Mouse (Mus musculus) CH12.LX (cell line): ENCODE measurements around the gene Qser1. TPM values are rescaled to one million over a fixed set of nuclear protein-coding genes. Genes with fewer than 3 reads are reported as not detected.

Experiments used
- DNase-seq: peaks from one replicate; pipeline ENCODE4 v3.0.0-alpha.2; 2013; ENCODE audit errors: extremely low read depth
- H3K27ac ChIP-seq: 2 replicates; pipeline ENCODE4 v1.5.1; 2012; ENCODE audit warnings: low read depth, mild to moderate bottlenecking, control low read depth, moderate library complexity; ENCODE audit not compliant: insufficient read depth
- H3K27me3 ChIP-seq: replicated peaks from 2 replicates; pipeline ENCODE3; 2012; ENCODE audit warnings: inconsistent platforms
- H3K36me3 ChIP-seq, 2 experiments: replicated peaks in 1 of 2; 2 replicates each; pipeline versions ENCODE3 to v1.6.1; 2012; ENCODE audit warnings: inconsistent platforms in 1 of 2, low read length in 1 of 2, mild to moderate bottlenecking in 1 of 2, mixed read lengths in 1 of 2, moderate library complexity in 1 of 2; ENCODE audit not compliant: control insufficient read depth in 1 of 2, insufficient read depth in 1 of 2
- H3K4me1 ChIP-seq, 2 experiments: 2 replicates each; pipeline ENCODE4 v1.6.1; 2012; ENCODE audit warnings: inconsistent platforms in 1 of 2, moderate library complexity in 1 of 2; ENCODE audit not compliant: insufficient read depth in 2 of 2, control insufficient read depth in 1 of 2
- H3K4me2 ChIP-seq: 2 replicates; pipeline ENCODE4 v1.6.1; 2012; ENCODE audit warnings: low read depth, mild to moderate bottlenecking, control low read depth; ENCODE audit not compliant: poor library complexity, insufficient read depth, severe bottlenecking
- H3K4me3 ChIP-seq, 3 experiments: fragments of 150-350 bp in 1 of 3; sonication (generic) in 1 of 3; replicated peaks in 1 of 3; 2 replicates each; pipeline versions ENCODE3 to v1.5.1; 2011 to 2012; ENCODE audit warnings: low read depth in 2 of 3, low read length in 2 of 3, mild to moderate bottlenecking in 2 of 3, moderate library complexity in 2 of 3, control low read depth in 1 of 3, improper control_type of control experiment in 1 of 3, inconsistent platforms in 1 of 3, mixed read lengths in 1 of 3; ENCODE audit not compliant: poor library complexity in 1 of 3
- H3K79me2 ChIP-seq: replicated peaks from 2 replicates; pipeline ENCODE4 v1.6.1; 2012; ENCODE audit warnings: mild to moderate bottlenecking, moderate library complexity; ENCODE audit not compliant: control insufficient read depth, poor library complexity, insufficient read depth, severe bottlenecking; ENCODE audit errors: extremely low read depth
- H3K9ac ChIP-seq: 2 replicates; pipeline ENCODE4 v1.6.1; 2012; ENCODE audit warnings: low read depth, mild to moderate bottlenecking, control low read depth, moderate library complexity; ENCODE audit not compliant: insufficient read depth
- H3K9me3 ChIP-seq: replicated peaks from 2 replicates; pipeline ENCODE3; 2012; ENCODE audit warnings: low read length, inconsistent platforms, mixed read lengths
- CTCF ChIP-seq, 2 experiments: IDR thresholded peaks in 1 of 2; conservative IDR thresholded peaks in 1 of 2; 2 replicates each; pipeline ENCODE4 v1.5.1; 2011 to 2012; ENCODE audit warnings: low read depth in 2 of 2, low read length in 2 of 2, improper control_type of control experiment in 1 of 2, inconsistent platforms in 1 of 2, mild to moderate bottlenecking in 1 of 2, moderate library complexity in 1 of 2
- EP300 ChIP-seq: IDR thresholded peaks from 2 replicates; pipeline ENCODE4 v1.6.1; 2011; ENCODE audit warnings: low read length, improper control_type of control experiment
- GABPA ChIP-seq: IDR thresholded peaks from 2 replicates; pipeline ENCODE4 v1.6.1; 2012; ENCODE audit warnings: low read depth, low read length, improper control_type of control experiment, inconsistent platforms; ENCODE audit not compliant: insufficient replicate concordance
- HCFC1 ChIP-seq: IDR thresholded peaks from 2 replicates; pipeline ENCODE4 v1.6.1; 2012; ENCODE audit warnings: low read depth, mild to moderate bottlenecking, inconsistent platforms, low read length, improper control_type of control experiment
- IRF4 ChIP-seq: IDR thresholded peaks from 2 replicates; pipeline ENCODE4 v1.6.1; 2014; ENCODE audit warnings: low read depth, mild to moderate bottlenecking, inconsistent platforms, low read length, improper control_type of control experiment
- JUND ChIP-seq: conservative IDR thresholded peaks from 2 replicates; pipeline ENCODE4 v1.6.1; 2011; ENCODE audit warnings: low read depth, low read length, improper control_type of control experiment
- MEF2A ChIP-seq: IDR thresholded peaks from 2 replicates; pipeline ENCODE4 v1.6.1; 2014; ENCODE audit warnings: low read depth, mild to moderate bottlenecking, inconsistent platforms, low read length, improper control_type of control experiment, borderline replicate concordance
- MXI1 ChIP-seq: IDR thresholded peaks from 2 replicates; pipeline ENCODE4 v1.6.1; 2011; ENCODE audit warnings: mild to moderate bottlenecking, low read depth, low read length, improper control_type of control experiment
- POLR2A ChIP-seq: IDR thresholded peaks from 2 replicates; pipeline ENCODE4 v1.6.1; 2011; ENCODE audit warnings: low read depth, mild to moderate bottlenecking, improper control_type of control experiment, low read length
- RAD21 ChIP-seq: IDR thresholded peaks from 2 replicates; pipeline ENCODE4 v1.6.1; 2011; ENCODE audit warnings: low read depth, mild to moderate bottlenecking, low read length, improper control_type of control experiment, moderate library complexity
- SMC3 ChIP-seq: IDR thresholded peaks from 2 replicates; pipeline ENCODE4 v1.6.1; 2011; ENCODE audit warnings: low read depth, low read length, improper control_type of control experiment
- TCF12 ChIP-seq: IDR thresholded peaks from 2 replicates; pipeline ENCODE4 v1.6.1; 2014; ENCODE audit warnings: low read depth, mild to moderate bottlenecking, inconsistent platforms, low read length, improper control_type of control experiment
- USF1 ChIP-seq: IDR thresholded peaks from 2 replicates; pipeline ENCODE4 v1.6.1; 2014; ENCODE audit warnings: low read depth, mild to moderate bottlenecking, inconsistent platforms, low read length, improper control_type of control experiment
- ZC3H11A ChIP-seq: IDR thresholded peaks from 2 replicates; pipeline ENCODE4 v1.6.1; 2012; ENCODE audit warnings: low read depth, mild to moderate bottlenecking, inconsistent platforms, low read length, improper control_type of control experiment
- ZMIZ1 ChIP-seq: IDR thresholded peaks from 2 replicates; pipeline ENCODE4 v1.6.1; 2012; ENCODE audit warnings: low read depth, mild to moderate bottlenecking, inconsistent platforms, low read length, improper control_type of control experiment
- dilution Hi-C: fragments of 300-500 bp; cut with MboI; formaldehyde crosslinking; loops from 2 replicates; pipeline ENCODE4 v1.14.3; 2020; ENCODE audit warnings: low sequenced_read_pairs; ENCODE audit not compliant: extremely low pct_unique_long_range_greater_than_20kb, extremely low pct_ligation_motif_present
- in situ Hi-C: fragments of 300-500 bp; cut with MboI; formaldehyde crosslinking; loops from 3 replicates; pipeline ENCODE4 v1.14.3; 2019; ENCODE audit warnings: low sequenced_read_pairs, low pct_ligation_motif_present, low pct_unique_long_range_greater_than_20kb, mixed read lengths
- polyA plus RNA-seq: library from polyadenylated mRNA; unstranded; fragments of >175 nt; gene quantifications from 2 replicates; pipeline ENCODE4 v1.2.1, GENCODE M21; 2012; ENCODE audit warnings: low read depth; ENCODE audit not compliant: insufficient read length
- total RNA-seq, 2 experiments: library from RNA; depleted of rRNA; stranded (reverse); fragments of 300-350 nt in 1 of 2; fragments of >200 nt in 1 of 2; gene quantifications; 2 replicates each; pipeline ENCODE4 v1.2.3; 2012 to 2014

The Qser1 gene
- total and polyA plus RNA-seq, 3 experiments = 3.7 to 10.2 (median 6.8) TPM

GRCm38 (mm10) chr2:104750611-104751010, 65.9 kb downstream of the Qser1 start:
- DNase-seq = peak; percentile 49
- H3K36me3 ChIP-seq = peaks cover 0 to 3% of the 10 kb centered on the region in 2 experiments
- TF ChIP-seq MEF2A = no peak
- TF ChIP-seq SMC3 = peak; percentile 75
- peak; percentile 22 to 77; a peak in 2 of 4 replicates for TF ChIP-seq CTCF (conservative IDR thresholded peaks at IDR 0.05 in 1 of 2, IDR thresholded peaks at IDR 0.05 in 1 of 2; ENCODE audit: low read depth in 2 of 2, low read length in 2 of 2)
- peak; percentile 82 for TF ChIP-seq RAD21
- TF ChIP-seq MXI1 = no peak
- H3K4me1 ChIP-seq = peaks cover 7 to 11% of the 10 kb centered on the region in 2 experiments
- H3K79me2 ChIP-seq = no peaks in the 10 kb centered on the region
- H3K4me2 ChIP-seq = no peak overlapping the region
- dilution Hi-C loops (no loop called here), in situ Hi-C loops (no loop called here)
- no peaks in the 10 kb centered on the region for H3K27me3 ChIP-seq
- H3K9me3 ChIP-seq = no peaks in the 10 kb centered on the region
- no peak overlapping the region for H3K4me3 ChIP-seq
- no peak overlapping the region for H3K9ac ChIP-seq
- H3K27ac ChIP-seq = no peak overlapping the region

- no peak overlapping the region for H3K9ac ChIP-seq
- H3K4me3 ChIP-seq = no peak overlapping the region
- TF ChIP-seq RAD21 (no peak), MEF2A (no peak), HCFC1 (no peak), GABPA (no peak), JUND (no peak), ZMIZ1 (no peak), USF1 (no peak), EP300 (no peak), IRF4 (no peak), POLR2A (no peak), TCF12 (no peak)
- in situ Hi-C loops = loop anchor here (10.0 kb wide), 1 partner anchor 64 kb away; no protein-coding TSS in a partner anchor
- DNase-seq = no peak
- peaks cover 0 to 3% of the 10 kb centered on the region in 2 experiments for H3K36me3 ChIP-seq
- no peaks in the 10 kb centered on the region for H3K79me2 ChIP-seq
- no peak overlapping the region for H3K4me2 ChIP-seq
- no peak overlapping the region for H3K27ac ChIP-seq
- dilution Hi-C loops = no loop called here
- H3K4me1 ChIP-seq = peaks cover 6 to 7% of the 10 kb centered on the region in 2 experiments
- no peaks in the 10 kb centered on the region for H3K27me3 ChIP-seq
- H3K9me3 ChIP-seq = no peaks in the 10 kb centered on the region
These were observed 67.8 kb downstream of the Qser1 start for GRCm38 (mm10) chr2:104748652-104749183.

GRCm38 (mm10) chr2:104746251-104746650, 70.3 kb downstream of the Qser1 start:
- no peak for DNase-seq
- no peaks in the 10 kb centered on the region for H3K79me2 ChIP-seq
- no peaks in the 10 kb centered on the region for H3K4me1 ChIP-seq
- TF ChIP-seq ZC3H11A = no peak
- dilution Hi-C loops (no loop called here), in situ Hi-C loops (loop anchor here (10.0 kb wide), 1 partner anchor 61 kb away; no protein-coding TSS in a partner anchor)
- H3K9ac ChIP-seq = no peak overlapping the region
- no peak overlapping the region for H3K27ac ChIP-seq
- no peaks in the 10 kb centered on the region for H3K36me3 ChIP-seq
- no peak overlapping the region for H3K4me3 ChIP-seq
- no peaks in the 10 kb centered on the region for H3K9me3 ChIP-seq
- no peak overlapping the region for H3K4me2 ChIP-seq
- H3K27me3 ChIP-seq = no peaks in the 10 kb centered on the region
